Mouse (Mus musculus) neural tube, embryonic 15.5 days (tissue): ENCODE results near the gene Defb15. TPM values are rescaled to one million over a fixed set of nuclear protein-coding genes. Genes with fewer than 3 reads are reported as not detected.
"Not testable (repeated sequence)": the region's sequence is repeated elsewhere in the genome, so short reads cannot be mapped to it uniquely, and the experiment has no call there.

Source experiments
- ATAC-seq: fragments of 200-750 bp; cut with Nextera tagmentation; 2 replicates; pipeline ENCODE4 v1.8.0; 2017; ENCODE audit warnings: mild to moderate bottlenecking, moderate TSS enrichment, moderate library complexity; ENCODE audit not compliant: low FRiP score
- H3K27ac ChIP-seq: fragments of 300-500 bp; sonication (generic); replicated peaks from 2 replicates; pipeline ENCODE4 v1.5.1; 2015; ENCODE audit warnings: mild to moderate bottlenecking, inconsistent platforms
- H3K27me3 ChIP-seq: fragments of 300-500 bp; sonication (generic); replicated peaks from 2 replicates; pipeline ENCODE4 v1.6.1; 2015; ENCODE audit warnings: inconsistent platforms
- H3K36me3 ChIP-seq: fragments of 300-500 bp; sonication (generic); 2 replicates; pipeline ENCODE4 v1.6.1; 2015; ENCODE audit warnings: inconsistent platforms
- H3K4me1 ChIP-seq: fragments of 300-500 bp; sonication (generic); 2 replicates; pipeline ENCODE4 v1.6.1; 2015; ENCODE audit warnings: inconsistent platforms
- H3K4me2 ChIP-seq: fragments of 300-500 bp; sonication (generic); 2 replicates; pipeline ENCODE4 v1.6.1; 2015; ENCODE audit warnings: inconsistent platforms, mild to moderate bottlenecking, moderate library complexity
- H3K4me3 ChIP-seq: fragments of 300-500 bp; sonication (generic); replicated peaks from 2 replicates; pipeline ENCODE4 v1.5.1; 2015; ENCODE audit warnings: mild to moderate bottlenecking, inconsistent platforms
- H3K9ac ChIP-seq: fragments of 300-500 bp; sonication (generic); replicated peaks from 2 replicates; pipeline ENCODE4 v1.6.1; 2015; ENCODE audit warnings: mild to moderate bottlenecking, inconsistent platforms
- H3K9me3 ChIP-seq: fragments of 300-500 bp; sonication (generic); replicated peaks from 2 replicates; pipeline ENCODE4 v1.6.1; 2016; ENCODE audit warnings: inconsistent platforms
- WGBS: fragments of 180-500 bp; shearing (Covaris S2); methylation state at CpG from one replicate; pipeline ENCODE4 v1.1.7; 2015; ENCODE audit warnings: mixed read lengths; 5-methylcytosine and 5-hydroxymethylcytosine counted together
- polyA plus RNA-seq: library from polyadenylated mRNA; unstranded; fragments of >200 nt; fragmentation: Nextera tagmentation; extraction: Ambion mirVana; gene quantifications from 2 replicates; pipeline ENCODE4 v1.2.1, GENCODE M21; 2015

Defb15 gene
- not detected in 2 replicates for polyA plus RNA-seq

GRCm38 (mm10) chr8:21932610-21933009 lies at the start of gene Defb15:
TSS of gene Defb15 (minus strand) at chr8:21932710.
- no peak within 1 kb of the TSS for H3K27ac ChIP-seq
- no peak within 1 kb of the TSS for H3K4me2 ChIP-seq
- H3K4me1 ChIP-seq: no peaks in the 10 kb centered on the region
- no peaks in the 10 kb centered on the region for H3K36me3 ChIP-seq
- H3K9ac ChIP-seq: no peak within 1 kb of the TSS
- no peak for ATAC-seq
- WGBS: 91% methylated on average over 6 of the region's 6 CpGs
- no peaks in the 10 kb centered on the region for H3K9me3 ChIP-seq
- no peak within 1 kb of the TSS for H3K4me3 ChIP-seq
- no peaks in the 10 kb centered on the region for H3K27me3 ChIP-seq

- H3K4me2 ChIP-seq: no peak overlapping the region
- WGBS: 53% methylated on average over 8 of the region's 8 CpGs
- peak; percentile 87 for ATAC-seq
Observed at GRCm38 (mm10) chr8:21981664-21982337, 49.3 kb upstream of the Defb15 start.

GRCm38 (mm10) chr8:21978193-21978592 lies 45.7 kb upstream of the Defb15 start:
- peak; percentile 37; the same call in 1 of the 2 replicates for ATAC-seq
- Histone ChIP-seq H3K4me3 (no peak overlapping the region), H3K9ac (no peak overlapping the region), H3K36me3 (no peaks in the 10 kb centered on the region), H3K27me3 (no peaks in the 10 kb centered on the region), H3K27ac (no peak overlapping the region), H3K4me2 (no peak overlapping the region), H3K9me3 (no peaks in the 10 kb centered on the region), H3K4me1 (peaks cover 3% of the 10 kb centered on the region; the same call in 1 of the 2 replicates)
- 57% methylated on average over 4 of the region's 4 CpGs for WGBS

More at GRCm38 (mm10) chr8:21981664-21982337, 49.3 kb upstream of the Defb15 start:
- Histone ChIP-seq H3K9ac (no peak overlapping the region), H3K36me3 (no peaks in the 10 kb centered on the region), H3K27ac (no peak overlapping the region), H3K27me3 (no peaks in the 10 kb centered on the region), H3K4me3 (no peak overlapping the region), H3K4me1 (peaks cover 3% of the 10 kb centered on the region; the same call in 1 of the 2 replicates), H3K9me3 (no peaks in the 10 kb centered on the region)

- H3K27me3 ChIP-seq: no peaks in the 10 kb centered on the region
- 94% methylated on average over 3 of the region's 3 CpGs for WGBS
- no peak for ATAC-seq
- no peaks in the 10 kb centered on the region for H3K36me3 ChIP-seq
- no peak within 1 kb of the TSS for H3K27ac ChIP-seq
- H3K4me2 ChIP-seq: no peak within 1 kb of the TSS
- no peak within 1 kb of the TSS for H3K9ac ChIP-seq
- no peaks in the 10 kb centered on the region for H3K4me1 ChIP-seq
- H3K4me3 ChIP-seq: no peak within 1 kb of the TSS
- no peaks in the 10 kb centered on the region for H3K9me3 ChIP-seq
Observed at GRCm38 (mm10) chr8:21969475-21969874, 37.0 kb upstream of the Defb15 start, which contains the start of gene Ccdc70. TSS of gene Ccdc70 (plus strand) at chr8:21969775.

DNA sequence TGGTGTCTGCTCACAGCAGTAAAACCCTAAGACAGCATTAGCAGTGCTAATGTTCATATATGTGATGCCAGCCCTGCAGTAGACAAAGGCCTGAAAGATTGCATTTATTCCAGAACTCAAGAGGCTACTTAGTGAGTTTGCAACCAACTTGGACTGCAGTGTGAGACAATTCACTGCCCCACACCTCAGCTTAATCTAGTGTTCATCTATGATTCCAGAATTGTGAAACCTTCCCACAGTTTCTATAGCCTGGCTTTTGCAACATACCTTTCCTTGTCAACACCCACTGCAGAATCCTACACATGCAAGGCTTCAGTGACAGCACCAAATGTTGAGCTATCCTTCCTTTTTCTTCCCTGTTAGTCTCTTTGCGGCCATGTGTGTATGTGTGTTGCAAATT lies 34.1 kb upstream of the Defb15 start:
- H3K9ac ChIP-seq: no peak overlapping the region
- no peaks in the 10 kb centered on the region for H3K36me3 ChIP-seq
- H3K27ac ChIP-seq: no peak overlapping the region
- no peaks in the 10 kb centered on the region for H3K4me1 ChIP-seq
- H3K27me3 ChIP-seq: no peaks in the 10 kb centered on the region
- ATAC-seq: no peak
- no peak overlapping the region for H3K4me3 ChIP-seq
- 83% methylated on average over 1 of the region's 1 CpGs for WGBS
- H3K4me2 ChIP-seq: no peak overlapping the region
- H3K9me3 ChIP-seq: no peaks in the 10 kb centered on the region

- Histone ChIP-seq H3K4me2 (no peak within 1 kb of the TSS), H3K36me3 (no peaks in the 10 kb centered on the region), H3K9me3 (no peaks in the 10 kb centered on the region), H3K9ac (no peak within 1 kb of the TSS), H3K27me3 (no peaks in the 10 kb centered on the region), H3K4me3 (no peak within 1 kb of the TSS), H3K27ac (no peak within 1 kb of the TSS), H3K4me1 (no peaks in the 10 kb centered on the region)
- no peak for ATAC-seq
- 93% methylated on average over 2 of the region's 2 CpGs for WGBS
Observed at GRCm38 (mm10) chr8:21958414-21958813, 25.9 kb upstream of the Defb15 start, which contains the start of gene Fam90a1a. TSS of gene Fam90a1a (plus strand) at chr8:21958714.

- H3K4me3 ChIP-seq: no peak overlapping the region
- no peaks in the 10 kb centered on the region for H3K36me3 ChIP-seq
- H3K4me2 ChIP-seq: no peak overlapping the region
- no peaks in the 10 kb centered on the region for H3K27me3 ChIP-seq
- no peaks in the 10 kb centered on the region for H3K9me3 ChIP-seq
- ATAC-seq: no peak
- no peak overlapping the region for H3K9ac ChIP-seq
- H3K27ac ChIP-seq: no peak overlapping the region
- WGBS: 91% methylated on average over 3 of the region's 3 CpGs
- no peaks in the 10 kb centered on the region for H3K4me1 ChIP-seq
Observed at GRCm38 (mm10) chr8:21956336-21956735, 23.8 kb upstream of the Defb15 start.

DNA sequence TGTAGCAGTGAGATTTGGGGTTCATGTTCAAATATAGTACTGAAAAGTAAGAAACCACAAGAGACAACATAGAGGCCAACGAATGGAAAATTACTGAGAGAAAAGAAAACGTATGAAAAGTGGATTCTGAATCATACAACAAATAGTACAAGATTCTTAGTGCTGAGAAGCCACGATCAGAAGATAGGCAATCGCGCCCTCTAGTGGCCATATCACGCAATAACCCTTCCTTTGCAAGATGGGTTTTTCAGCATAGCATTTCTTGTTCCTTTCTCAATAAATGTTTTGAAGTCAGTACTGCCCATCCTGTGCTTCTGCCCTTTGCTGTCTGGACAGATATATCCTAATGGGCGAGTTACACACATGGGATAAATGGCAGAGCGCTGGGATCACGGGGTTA lies 22.8 kb upstream of the Defb15 start:
- WGBS: 7% methylated on average over 9 of the region's 9 CpGs
- Histone ChIP-seq H3K36me3 (no peaks in the 10 kb centered on the region), H3K4me3 (no peak overlapping the region), H3K4me1 (no peaks in the 10 kb centered on the region), H3K4me2 (no peak overlapping the region), H3K9me3 (no peaks in the 10 kb centered on the region), H3K27me3 (no peaks in the 10 kb centered on the region), H3K27ac (no peak overlapping the region), H3K9ac (no peak overlapping the region)
- no peak; the same call in 1 of the 2 replicates for ATAC-seq

- H3K36me3 ChIP-seq: no peaks in the 10 kb centered on the region
- no peak for ATAC-seq
- no peak overlapping the region for H3K27ac ChIP-seq
- WGBS: 66% methylated on average over 9 of the region's 9 CpGs
- H3K4me2 ChIP-seq: no peak overlapping the region
- H3K4me3 ChIP-seq: no peak overlapping the region
- H3K9ac ChIP-seq: no peak overlapping the region
- H3K9me3 ChIP-seq: no peaks in the 10 kb centered on the region
- no peaks in the 10 kb centered on the region for H3K4me1 ChIP-seq
- no peaks in the 10 kb centered on the region for H3K27me3 ChIP-seq
Observed at GRCm38 (mm10) chr8:21947311-21948017, 15.0 kb upstream of the Defb15 start.

GRCm38 (mm10) chr8:21946462-21946861 lies 14.0 kb upstream of the Defb15 start, which contains the start of gene Defb13:
TSS of gene Defb13 (plus strand) at chr8:21946762.
- 82% methylated on average over 6 of the region's 6 CpGs for WGBS
- H3K4me2 ChIP-seq: no peak within 1 kb of the TSS

DNA sequence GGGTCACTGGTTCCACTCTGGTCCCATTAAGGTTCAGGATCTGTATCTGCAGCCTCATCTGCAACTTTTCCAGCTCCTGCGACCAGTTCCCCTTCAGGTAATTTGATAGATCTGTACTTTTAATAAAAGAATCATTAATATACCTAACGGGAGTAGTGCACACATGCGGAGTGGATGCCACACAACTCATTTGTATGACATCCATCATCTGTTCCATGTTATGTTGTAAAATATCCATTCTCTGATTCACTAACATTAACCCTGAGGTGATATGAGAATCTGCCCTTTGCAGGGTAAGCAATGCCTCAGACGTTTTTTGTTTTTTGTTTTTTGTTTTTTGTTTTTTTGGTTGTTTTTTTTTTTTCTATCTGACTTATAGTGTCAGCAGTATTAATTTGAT lies 5.5 kb upstream of the Defb15 start, which contains the start of gene Defb35:
Gene Defb35 (plus strand): TSS at position 301 of the 400 bp plus-strand sequence.
- H3K9me3 ChIP-seq, H3K4me1 ChIP-seq, H3K27me3 ChIP-seq, H3K9ac ChIP-seq, ATAC-seq, H3K4me3 ChIP-seq, H3K27ac ChIP-seq, H3K4me2 ChIP-seq, H3K36me3 ChIP-seq: not testable (repeated sequence)
- WGBS: 86% methylated on average over 4 of the region's 4 CpGs

More at GRCm38 (mm10) chr8:21946462-21946861, 14.0 kb upstream of the Defb15 start, which contains the start of gene Defb13:
- Histone ChIP-seq H3K4me1 (no peaks in the 10 kb centered on the region), H3K27ac (no peak within 1 kb of the TSS), H3K9ac (no peak within 1 kb of the TSS), H3K4me3 (no peak within 1 kb of the TSS), H3K36me3 (no peaks in the 10 kb centered on the region), H3K9me3 (no peaks in the 10 kb centered on the region), H3K27me3 (no peaks in the 10 kb centered on the region)
- no peak for ATAC-seq

GRCm38 (mm10) chr8:21930754-21931153 lies 1.8 kb downstream of the Defb15 start:
- H3K36me3 ChIP-seq, ATAC-seq, H3K4me3 ChIP-seq, H3K27ac ChIP-seq, H3K4me2 ChIP-seq, H3K9me3 ChIP-seq, H3K27me3 ChIP-seq, H3K4me1 ChIP-seq, H3K9ac ChIP-seq: not testable (repeated sequence)
- WGBS: 81% methylated on average over 3 of the region's 3 CpGs
